Mouse (Mus musculus) midbrain, embryonic 16.5 days (tissue): ENCODE data around the gene Ccdc136. TPM values are rescaled to one million over a fixed set of nuclear protein-coding genes. Genes with fewer than 3 reads are reported as not detected.
A peak's percentile ranks its signal among the peaks of the same experiment; 100 is the strongest.

Source experiments
- ATAC-seq: fragments of 200-750 bp; cut with Nextera tagmentation; 2 replicates; pipeline ENCODE4 v1.8.0; 2017; ENCODE audit warnings: moderate TSS enrichment
- H3K27ac ChIP-seq: fragments of 300-500 bp; sonication (generic); 2 replicates; pipeline ENCODE4 v1.5.1; 2014; ENCODE audit warnings: mild to moderate bottlenecking, low read length, mixed read lengths
- H3K27me3 ChIP-seq: fragments of 300-500 bp; sonication (generic); 2 replicates; pipeline ENCODE4 v1.6.1; 2014; ENCODE audit warnings: low read depth, low read length, mixed read lengths; ENCODE audit not compliant: control insufficient read depth, insufficient read depth
- H3K36me3 ChIP-seq: fragments of 300-500 bp; sonication (generic); 2 replicates; pipeline ENCODE4 v1.6.1; 2014; ENCODE audit warnings: mild to moderate bottlenecking, low read length, moderate library complexity, mixed read lengths; ENCODE audit not compliant: control insufficient read depth, insufficient read depth
- H3K4me1 ChIP-seq: fragments of 300-500 bp; sonication (generic); 2 replicates; pipeline ENCODE4 v1.6.1; 2014; ENCODE audit warnings: mild to moderate bottlenecking, low read length, mixed read lengths; ENCODE audit not compliant: control insufficient read depth, insufficient read depth
- H3K4me2 ChIP-seq: fragments of 300-500 bp; sonication (generic); 2 replicates; pipeline ENCODE4 v1.6.1; 2014; ENCODE audit warnings: mild to moderate bottlenecking, low read length, mixed read lengths
- H3K4me3 ChIP-seq: fragments of 300-500 bp; sonication (generic); 2 replicates; pipeline ENCODE4 v1.5.1; 2014; ENCODE audit warnings: low read depth, mild to moderate bottlenecking, low read length, moderate library complexity, mixed read lengths
- H3K9ac ChIP-seq: fragments of 300-500 bp; sonication (generic); 2 replicates; pipeline ENCODE4 v1.6.1; 2014; ENCODE audit warnings: low read depth, low read length, mixed read lengths
- H3K9me3 ChIP-seq: fragments of 300-500 bp; sonication (generic); replicated peaks from 2 replicates; pipeline ENCODE4 v1.6.1; 2014; ENCODE audit warnings: mild to moderate bottlenecking, low read length, mixed read lengths; ENCODE audit not compliant: control insufficient read depth, poor library complexity, severe bottlenecking
- WGBS: fragments of 180-500 bp; shearing (Covaris S2); extraction: QIAGEN DNeasy Blood & Tissue Kit; methylation state at CpG from one replicate; pipeline ENCODE4 v1.1.7; 2014; 5-methylcytosine and 5-hydroxymethylcytosine counted together
- polyA plus RNA-seq: library from polyadenylated mRNA; unstranded; fragments of >200 nt; fragmentation: Nextera tagmentation; extraction: Ambion mirVana; gene quantifications from 2 replicates; pipeline ENCODE4 v1.2.1, GENCODE M21; 2015

Ccdc136 gene
- polyA plus RNA-seq, 1 experiment from 2014 or later, result 46.5 TPM

- ATAC-seq, result no peak
- H3K4me1 ChIP-seq, result no peaks in the 10 kb centered on the region
- 54% methylated on average over 7 of the region's 7 CpGs for WGBS
- no peak overlapping the region for H3K9ac ChIP-seq
- no peak overlapping the region for H3K4me3 ChIP-seq
- H3K27ac ChIP-seq, result no peak overlapping the region
- no peaks in the 10 kb centered on the region for H3K27me3 ChIP-seq
- H3K36me3 ChIP-seq, result peaks cover 2% of the 10 kb centered on the region; the same call in 1 of the 2 replicates
- H3K4me2 ChIP-seq, result no peak overlapping the region
- H3K9me3 ChIP-seq, result no peaks in the 10 kb centered on the region
These were observed 33.6 kb upstream of the Ccdc136 start for GRCm38 (mm10) chr6:29362246-29363128.

- Histone ChIP-seq H3K4me1 (no peaks in the 10 kb centered on the region), H3K4me3 (no peak overlapping the region), H3K27me3 (no peaks in the 10 kb centered on the region), H3K27ac (no peak overlapping the region), H3K9ac (no peak overlapping the region), H3K36me3 (peaks cover 3% of the 10 kb centered on the region; the same call in 1 of the 2 replicates), H3K9me3 (no peaks in the 10 kb centered on the region), H3K4me2 (no peak overlapping the region)
- 80% methylated on average over 3 of the region's 3 CpGs for WGBS
- ATAC-seq, result no peak
These were observed 33.0 kb upstream of the Ccdc136 start for GRCm38 (mm10) chr6:29363129-29363515.

- Histone ChIP-seq H3K36me3 (peaks cover 3% of the 10 kb centered on the region; the same call in 1 of the 2 replicates), H3K9ac (no peak overlapping the region), H3K27ac (no peak overlapping the region), H3K4me3 (no peak overlapping the region), H3K9me3 (no peaks in the 10 kb centered on the region), H3K4me1 (no peaks in the 10 kb centered on the region), H3K4me2 (no peak overlapping the region), H3K27me3 (no peaks in the 10 kb centered on the region)
- ATAC-seq, result no peak
- 95% methylated on average over 1 of the region's 1 CpGs for WGBS
These were observed 30.8 kb upstream of the Ccdc136 start for GRCm38 (mm10) chr6:29365277-29365676.

GRCm38 (mm10) chr6:29377386-29377785 lies 18.7 kb upstream of the Ccdc136 start:
- Histone ChIP-seq H3K36me3 (peaks cover 21% of the 10 kb centered on the region), H3K9me3 (no peaks in the 10 kb centered on the region), H3K4me2 (no peak overlapping the region), H3K4me1 (no peaks in the 10 kb centered on the region), H3K9ac (no peak overlapping the region), H3K27ac (no peak overlapping the region), H3K27me3 (no peaks in the 10 kb centered on the region), H3K4me3 (no peak overlapping the region)
- WGBS, result 93% methylated on average over 4 of the region's 4 CpGs
- ATAC-seq, result no peak

- H3K9me3 ChIP-seq, result no peaks in the 10 kb centered on the region
- ATAC-seq, result no peak
- H3K27ac ChIP-seq, result no peak overlapping the region
- H3K4me2 ChIP-seq, result no peak overlapping the region
- H3K4me1 ChIP-seq, result no peaks in the 10 kb centered on the region
- H3K4me3 ChIP-seq, result no peak overlapping the region
- H3K36me3 ChIP-seq, result peaks cover 16% of the 10 kb centered on the region
- WGBS, result 95% methylated on average over 10 of the region's 10 CpGs
- H3K27me3 ChIP-seq, result no peaks in the 10 kb centered on the region
- no peak overlapping the region for H3K9ac ChIP-seq
These were observed 17.4 kb upstream of the Ccdc136 start for GRCm38 (mm10) chr6:29378678-29379077.

- H3K4me2 ChIP-seq, result no peak overlapping the region
- H3K36me3 ChIP-seq, result peaks cover 11% of the 10 kb centered on the region; the same call in 1 of the 2 replicates
- no peaks in the 10 kb centered on the region for H3K9me3 ChIP-seq
- 96% methylated on average over 6 of the region's 6 CpGs for WGBS
- no peaks in the 10 kb centered on the region for H3K4me1 ChIP-seq
- H3K27me3 ChIP-seq, result no peaks in the 10 kb centered on the region
- H3K4me3 ChIP-seq, result no peak overlapping the region
- no peak for ATAC-seq
- no peak overlapping the region for H3K9ac ChIP-seq
- no peak overlapping the region for H3K27ac ChIP-seq
These were observed 16.2 kb upstream of the Ccdc136 start for GRCm38 (mm10) chr6:29379954-29380353.

- Histone ChIP-seq H3K9me3 (no peaks in the 10 kb centered on the region), H3K27me3 (no peaks in the 10 kb centered on the region), H3K27ac (no peak overlapping the region), H3K4me3 (no peak overlapping the region), H3K4me1 (no peaks in the 10 kb centered on the region), H3K4me2 (no peak overlapping the region), H3K36me3 (peaks cover 3% of the 10 kb centered on the region; the same call in 1 of the 2 replicates), H3K9ac (no peak overlapping the region)
- no peak for ATAC-seq
- 28% methylated on average over 2 of the region's 2 CpGs for WGBS
These were observed 13.7 kb upstream of the Ccdc136 start for GRCm38 (mm10) chr6:29382442-29382841.

GRCm38 (mm10) chr6:29388052-29388518 lies 8.0 kb upstream of the Ccdc136 start, which contains the start of gene Opn1sw:
TSS of gene Opn1sw (minus strand) at chr6:29388468.
- Histone ChIP-seq H3K4me2 (no peak within 1 kb of the TSS; the same call in 1 of the 2 replicates), H3K4me3 (no peak within 1 kb of the TSS), H3K36me3 (no peaks in the 10 kb centered on the region), H3K9ac (no peak within 1 kb of the TSS), H3K27ac (no peak within 1 kb of the TSS), H3K27me3 (peaks cover 12% of the 10 kb centered on the region), H3K4me1 (no peaks in the 10 kb centered on the region), H3K9me3 (no peaks in the 10 kb centered on the region)
- 6% methylated on average over 12 of the region's 12 CpGs for WGBS
- ATAC-seq, result 0 out of 2 replicates have a peak, but pooled peaks have one; percentile 8

GRCm38 (mm10) chr6:29388606-29389080 lies 7.5 kb upstream of the Ccdc136 start:
- H3K9me3 ChIP-seq, result no peaks in the 10 kb centered on the region
- no peak overlapping the region for H3K4me3 ChIP-seq
- no peak overlapping the region for H3K27ac ChIP-seq
- no peaks in the 10 kb centered on the region for H3K36me3 ChIP-seq
- H3K27me3 ChIP-seq, result peaks cover 12% of the 10 kb centered on the region
- no peak overlapping the region for H3K9ac ChIP-seq
- H3K4me1 ChIP-seq, result no peaks in the 10 kb centered on the region
- peak; percentile 68; the same call in 1 of the 2 replicates for ATAC-seq
- no peak overlapping the region; the same call in 1 of the 2 replicates for H3K4me2 ChIP-seq
- 16% methylated on average over 11 of the region's 11 CpGs for WGBS
